Mouse (Mus musculus): Measurements from ENCODE around the gene Eml3.

DNA sequence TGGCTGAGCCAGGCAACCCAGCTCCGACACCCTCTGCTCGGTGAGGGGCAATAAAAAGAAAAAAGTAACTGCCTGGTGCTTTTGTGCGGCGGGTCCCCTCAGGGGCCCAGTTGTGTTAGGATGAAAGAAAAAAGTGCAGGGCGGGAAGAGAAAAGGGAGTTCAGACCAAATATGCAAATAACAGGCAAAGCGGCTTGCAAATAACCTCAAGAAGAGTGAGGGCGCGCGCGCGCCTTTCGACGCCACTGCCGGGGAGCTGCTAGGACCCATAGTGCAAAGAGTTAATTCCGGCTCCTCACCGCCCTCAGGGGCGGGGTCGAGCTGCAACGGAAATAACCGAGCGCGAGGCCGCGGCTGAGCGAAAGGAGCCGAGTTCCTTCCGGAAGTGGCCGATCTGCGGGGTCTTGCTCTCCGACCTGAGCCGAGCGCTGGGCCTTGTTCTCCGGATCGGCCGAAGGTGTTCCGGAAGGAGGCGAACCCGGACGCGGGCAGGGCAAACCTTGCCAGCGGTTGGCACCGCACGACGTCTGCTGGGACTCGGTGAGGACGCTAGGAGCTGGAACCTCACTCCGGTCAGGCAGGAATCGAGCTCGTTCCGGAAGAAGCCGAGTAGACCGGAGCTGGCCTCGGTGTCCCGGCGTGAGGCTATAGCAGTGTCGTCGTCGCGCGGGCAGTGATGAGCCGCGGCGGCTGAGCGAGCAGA is 12.3 kb downstream of the Eml3 start, which contains the start of gene Mta2:
- no peak for TF ChIP-seq CTCF (IDR thresholded peaks at IDR 0.05; ENCODE audit: control insufficient read depth, insufficient read depth, insufficient replicate concordance, low read depth, low read length)
- TF ChIP-seq POLR2A (IDR thresholded peaks at IDR 0.05; ENCODE audit: control insufficient read depth, low read depth, low read length): peak; percentile 72
